Mouse (Mus musculus) MEL (cell line): ENCODE measurements around the gene Oas3. TPM values are rescaled to one million over a fixed set of nuclear protein-coding genes. Genes with fewer than 3 reads are reported as not detected.

ENCODE experiments used
- DNase-seq: peaks from one replicate; pipeline ENCODE4 v3.0.0; 2011; ENCODE audit warnings: low read depth, low spot score
- H3K27ac ChIP-seq: 2 replicates; pipeline ENCODE4 v1.5.1; 2012; ENCODE audit warnings: low read depth, mild to moderate bottlenecking, control low read depth, low read length, moderate library complexity; ENCODE audit not compliant: control insufficient read depth
- H3K27me3 ChIP-seq, 2 experiments: fragments of 150-350 bp in 1 of 2; sonication (generic) in 1 of 2; 2 replicates each; pipeline ENCODE4 v1.6.1; 2012; ENCODE audit warnings: low read length in 2 of 2, mild to moderate bottlenecking in 2 of 2, improper control_type of control experiment in 1 of 2, moderate library complexity in 1 of 2; ENCODE audit not compliant: insufficient read depth in 2 of 2, control insufficient read depth in 1 of 2
- H3K36me3 ChIP-seq, 2 experiments: 2 replicates each; pipeline ENCODE4 v1.6.1; 2012 to 2014; ENCODE audit warnings: low read length in 2 of 2, improper control_type of control experiment in 1 of 2, inconsistent platforms in 1 of 2, mild to moderate bottlenecking in 1 of 2; ENCODE audit not compliant: insufficient read depth in 2 of 2, control insufficient read depth in 1 of 2
- H3K4me1 ChIP-seq, 2 experiments: fragments of 150-350 bp in 1 of 2; sonication (generic) in 1 of 2; 2 replicates each; pipeline ENCODE4 v1.6.1; 2012; ENCODE audit warnings: low read length in 2 of 2, improper control_type of control experiment in 1 of 2, mild to moderate bottlenecking in 1 of 2; ENCODE audit not compliant: insufficient read depth in 2 of 2, control insufficient read depth in 1 of 2
- H3K4me3 ChIP-seq, 2 experiments: fragments of 150-350 bp in 1 of 2; sonication (generic) in 1 of 2; 2 replicates each; pipeline ENCODE4 v1.5.1; 2012; ENCODE audit warnings: low read depth in 2 of 2, low read length in 2 of 2, mild to moderate bottlenecking in 2 of 2, moderate library complexity in 2 of 2, control low read depth in 1 of 2, improper control_type of control experiment in 1 of 2; ENCODE audit not compliant: control insufficient read depth in 1 of 2, insufficient read depth in 1 of 2
- H3K79me2 ChIP-seq: 2 replicates; pipeline ENCODE4 v1.6.1; 2012; ENCODE audit warnings: mild to moderate bottlenecking, low read length, moderate library complexity; ENCODE audit not compliant: control insufficient read depth, poor library complexity, insufficient read depth
- H3K9ac ChIP-seq: 2 replicates; pipeline ENCODE4 v1.6.1; 2012; ENCODE audit warnings: low read depth, mild to moderate bottlenecking, control low read depth, low read length, moderate library complexity; ENCODE audit not compliant: control insufficient read depth, poor library complexity, severe bottlenecking
- H3K9me3 ChIP-seq: fragments of 150-350 bp; sonication (generic); replicated peaks from 2 replicates; pipeline ENCODE4 v1.6.1; 2012; ENCODE audit warnings: mild to moderate bottlenecking, low read length, improper control_type of control experiment, moderate library complexity; ENCODE audit not compliant: insufficient read depth
- BHLHE40 ChIP-seq: IDR thresholded peaks from 2 replicates; pipeline ENCODE4 v1.6.1; 2012; ENCODE audit warnings: low read depth, mild to moderate bottlenecking, inconsistent platforms, low read length, improper control_type of control experiment, borderline replicate concordance
- CHD1 ChIP-seq: IDR thresholded peaks from 2 replicates; pipeline ENCODE4 v1.6.1; 2012; ENCODE audit warnings: low read depth, mild to moderate bottlenecking, inconsistent platforms, low read length, improper control_type of control experiment
- CTCF ChIP-seq, 3 experiments: IDR thresholded peaks in 2 of 3; conservative IDR thresholded peaks in 1 of 3; 2 replicates each; pipeline ENCODE4 v1.5.1; 2011 to 2012; ENCODE audit warnings: low read length in 3 of 3, low read depth in 2 of 3, mild to moderate bottlenecking in 2 of 3, improper control_type of control experiment in 1 of 3, inconsistent platforms in 1 of 3, mixed read lengths in 1 of 3, moderate library complexity in 1 of 3; ENCODE audit not compliant: control insufficient read depth in 1 of 3, insufficient read depth in 1 of 3, poor library complexity in 1 of 3, severe bottlenecking in 1 of 3
- ELF1 ChIP-seq: IDR thresholded peaks from 2 replicates; pipeline ENCODE4 v1.6.1; 2014; ENCODE audit warnings: low read depth, mild to moderate bottlenecking, inconsistent platforms, low read length, improper control_type of control experiment, moderate library complexity
- GABPA ChIP-seq: IDR thresholded peaks from 2 replicates; pipeline ENCODE4 v1.6.1; 2012; ENCODE audit warnings: low read depth, mild to moderate bottlenecking, inconsistent platforms, low read length, improper control_type of control experiment, moderate library complexity
- HCFC1 ChIP-seq: IDR thresholded peaks from 2 replicates; pipeline ENCODE4 v1.6.1; 2012; ENCODE audit warnings: low read depth, mild to moderate bottlenecking, inconsistent platforms, low read length, improper control_type of control experiment, moderate library complexity
- KAT2A ChIP-seq: conservative IDR thresholded peaks from 2 replicates; pipeline ENCODE4 v1.6.1; 2012; ENCODE audit warnings: low read depth, low read length, improper control_type of control experiment, inconsistent platforms
- MAFK ChIP-seq: IDR thresholded peaks from 2 replicates; pipeline ENCODE4 v1.6.1; 2011; ENCODE audit warnings: low read depth, mild to moderate bottlenecking, low read length, improper control_type of control experiment, borderline replicate concordance
- MAX ChIP-seq: IDR thresholded peaks from 2 replicates; pipeline ENCODE4 v1.6.1; 2011; ENCODE audit warnings: low read length, improper control_type of control experiment
- MEF2A ChIP-seq: IDR thresholded peaks from 2 replicates; pipeline ENCODE4 v1.6.1; 2014; ENCODE audit warnings: low read depth, mild to moderate bottlenecking, inconsistent platforms, low read length, improper control_type of control experiment; ENCODE audit not compliant: poor library complexity, insufficient replicate concordance, severe bottlenecking; ENCODE audit errors: extremely low read depth
- MYB ChIP-seq: IDR thresholded peaks from 2 replicates; pipeline ENCODE4 v1.6.1; 2011; ENCODE audit warnings: mild to moderate bottlenecking, low read depth, low read length, improper control_type of control experiment
- NRF1 ChIP-seq: IDR thresholded peaks from 2 replicates; pipeline ENCODE4 v1.6.1; 2014; ENCODE audit warnings: low read depth, mild to moderate bottlenecking, inconsistent platforms, low read length, improper control_type of control experiment, moderate library complexity; ENCODE audit not compliant: poor library complexity, insufficient read depth, severe bottlenecking
- POLR2AphosphoS5 ChIP-seq: IDR thresholded peaks from 2 replicates; pipeline ENCODE4 v1.6.1; 2012; ENCODE audit warnings: low read depth, borderline replicate concordance, mild to moderate bottlenecking, inconsistent platforms, low read length, moderate library complexity, mixed read lengths
- RAD21 ChIP-seq: IDR thresholded peaks from 2 replicates; pipeline ENCODE4 v1.6.1; 2011; ENCODE audit warnings: mild to moderate bottlenecking, low read depth, low read length, improper control_type of control experiment
- RCOR1 ChIP-seq: IDR thresholded peaks from 2 replicates; pipeline ENCODE4 v1.6.1; 2012; ENCODE audit warnings: low read depth, mild to moderate bottlenecking, inconsistent platforms, low read length, improper control_type of control experiment
- SMC3 ChIP-seq: IDR thresholded peaks from 2 replicates; pipeline ENCODE4 v1.6.1; 2011; ENCODE audit warnings: low read depth, low read length, improper control_type of control experiment
- TAL1 ChIP-seq: IDR thresholded peaks from 2 replicates; pipeline ENCODE4 v1.6.1; 2012; ENCODE audit warnings: mild to moderate bottlenecking, inconsistent platforms, low read length, moderate library complexity, mixed read lengths
- TBP ChIP-seq: IDR thresholded peaks from 2 replicates; pipeline ENCODE4 v1.8.0; 2011; ENCODE audit warnings: low read depth, low read length, improper control_type of control experiment
- UBTF ChIP-seq: IDR thresholded peaks from 2 replicates; pipeline ENCODE4 v1.6.1; 2012; ENCODE audit warnings: low read depth, mild to moderate bottlenecking, inconsistent platforms, low read length, improper control_type of control experiment, moderate library complexity, borderline replicate concordance; ENCODE audit not compliant: insufficient read depth
- USF1 ChIP-seq: IDR thresholded peaks from 2 replicates; pipeline ENCODE4 v1.6.1; 2014; ENCODE audit warnings: low read depth, mild to moderate bottlenecking, inconsistent platforms, low read length, improper control_type of control experiment, moderate library complexity
- polyA plus RNA-seq, 2 experiments: library from polyadenylated mRNA; stranded (reverse) in 1 of 2; unstranded in 1 of 2; fragments of >175 nt in 1 of 2; fragments of >200 nt in 1 of 2; gene quantifications; 2 replicates each; pipeline versions ENCODE4 v1.2.1 to v1.2.4; 2012; ENCODE audit warnings: low replicate concordance in 2 of 2, low read depth in 1 of 2; ENCODE audit not compliant: insufficient read length in 2 of 2, insufficient read depth in 1 of 2, missing spikeins in 1 of 2
- total RNA-seq: library from RNA; depleted of rRNA; stranded (reverse); fragments of 300-350 nt; gene quantifications from 2 replicates; pipeline ENCODE4 v1.2.3, GENCODE M21; 2012

Gene Oas3
- total and polyA plus RNA-seq, 3 experiments, result 1.9 to 4.0 TPM; not detected in 1

DNA sequence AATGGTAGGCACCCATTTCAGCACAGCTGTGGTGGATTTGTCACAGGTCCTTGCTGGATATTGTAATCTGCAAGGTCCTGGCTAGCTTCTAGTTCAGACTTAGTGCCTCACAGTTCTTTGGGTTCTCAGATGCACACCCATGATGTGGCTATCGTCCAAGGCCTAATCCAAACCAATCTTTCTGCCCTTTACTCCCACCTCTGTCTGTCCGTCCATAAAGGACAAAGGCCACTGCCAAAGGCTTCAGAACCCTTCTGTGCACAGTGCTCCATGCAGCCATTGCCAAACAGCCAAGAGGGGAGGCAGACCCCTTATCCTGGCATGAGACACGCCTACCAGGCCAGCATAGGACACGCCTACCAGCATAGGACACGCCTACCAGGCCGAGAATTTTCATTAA, 31.7 kb upstream of the Oas3 start:
- H3K79me2 ChIP-seq, result no peaks in the 10 kb centered on the region
- no peaks in the 10 kb centered on the region for H3K27me3 ChIP-seq
- no peak overlapping the region for H3K9ac ChIP-seq
- no peaks in the 10 kb centered on the region for H3K9me3 ChIP-seq
- H3K4me1 ChIP-seq, result peaks cover 2 to 9% of the 10 kb centered on the region in 2 experiments; a peak in 2 of 4 replicates
- TF ChIP-seq MAFK, result no peak
- no peak for TF ChIP-seq CHD1
- no peak for TF ChIP-seq UBTF
- TF ChIP-seq MEF2A, result no peak
- no peak for TF ChIP-seq NRF1
- TF ChIP-seq MAX, result no peak
- TF ChIP-seq SMC3, result no peak
- no peak for TF ChIP-seq RCOR1
- TF ChIP-seq ELF1, result no peak
- no peak for TF ChIP-seq POLR2AphosphoS5
- no peak for TF ChIP-seq TBP
- no peak for TF ChIP-seq KAT2A
- no peak for TF ChIP-seq BHLHE40
- no peak for TF ChIP-seq HCFC1
- TF ChIP-seq GABPA, result no peak
- no peak for TF ChIP-seq MYB
- no peak for TF ChIP-seq CTCF (IDR thresholded peaks at IDR 0.05 in 2 of 3, conservative IDR thresholded peaks at IDR 0.05 in 1 of 3; ENCODE audit: control insufficient read depth in 1 of 3, insufficient read depth in 1 of 3, low read depth in 2 of 3, low read length in 3 of 3, poor library complexity in 1 of 3, severe bottlenecking in 1 of 3)
- H3K27ac ChIP-seq, result no peak overlapping the region
- H3K36me3 ChIP-seq, result no peaks in the 10 kb centered on the region
- no peak for DNase-seq
- H3K4me3 ChIP-seq, result no peak overlapping the region

- Histone ChIP-seq H3K36me3 (no peaks in the 10 kb centered on the region), H3K27ac (no peak overlapping the region), H3K4me1 (0 out of 4 replicates have a peak, but pooled peaks cover 0 to under 1% of the 10 kb centered on the region in 2 experiments), H3K79me2 (no peaks in the 10 kb centered on the region), H3K9ac (no peak overlapping the region), H3K27me3 (no peaks in the 10 kb centered on the region), H3K4me3 (no peak overlapping the region), H3K9me3 (no peaks in the 10 kb centered on the region)
- DNase-seq, result peak; percentile 80
- TF ChIP-seq USF1 (no peak), TBP (no peak), CTCF (IDR thresholded peaks at IDR 0.05 in 2 of 3, conservative IDR thresholded peaks at IDR 0.05 in 1 of 3; ENCODE audit: control insufficient read depth in 1 of 3, insufficient read depth in 1 of 3, low read depth in 2 of 3, low read length in 3 of 3, poor library complexity in 1 of 3, severe bottlenecking in 1 of 3) (peak; percentile 66 to 71 (median 69)), RAD21 (peak; percentile 53), SMC3 (peak; percentile 43), TAL1 (no peak)
Observed at GRCm38 (mm10) chr5:120806458-120806857, 29.0 kb upstream of the Oas3 start.
